Mouse (Mus musculus) spleen, adult 2 months (tissue): ENCODE results near the gene Cth. TPM values are rescaled to one million over a fixed set of nuclear protein-coding genes. Genes with fewer than 3 reads are reported as not detected.

Experiments
- DNase-seq, 2 experiments: peaks; one replicate each; pipeline versions ENCODE4 v3.0.0 to v3.0.0-alpha.2; 2012 to 2021; ENCODE audit warnings: low spot score in 2 of 2, low read depth in 1 of 2
- H3K27ac ChIP-seq: fragments of 200-500 bp; 2 replicates; pipeline ENCODE4 v1.5.1; 2012; ENCODE audit warnings: low read length, inconsistent platforms; ENCODE audit not compliant: insufficient read depth
- H3K27me3 ChIP-seq: fragments of 200-500 bp; 2 replicates; pipeline ENCODE4 v1.6.1; 2012; ENCODE audit warnings: mild to moderate bottlenecking, moderate library complexity, low read length, inconsistent platforms; ENCODE audit not compliant: control insufficient read depth, insufficient read depth
- H3K36me3 ChIP-seq: fragments of 200-500 bp; 2 replicates; pipeline ENCODE4 v1.6.1; 2012; ENCODE audit warnings: mild to moderate bottlenecking, low read length, inconsistent platforms; ENCODE audit not compliant: control insufficient read depth, insufficient read depth
- H3K4me1 ChIP-seq: fragments of 200-500 bp; 2 replicates; pipeline ENCODE4 v1.6.1; 2011; ENCODE audit warnings: inconsistent platforms; ENCODE audit not compliant: control insufficient read depth, insufficient read depth, insufficient read length
- H3K4me3 ChIP-seq: fragments of 200-500 bp; 2 replicates; pipeline ENCODE4 v1.5.1; 2011; ENCODE audit warnings: mild to moderate bottlenecking, inconsistent platforms; ENCODE audit not compliant: insufficient read depth, insufficient read length; ENCODE audit errors: extremely low read depth
- CTCF ChIP-seq: fragments of 200-500 bp; IDR thresholded peaks from 2 replicates; pipeline ENCODE4 v1.5.1; 2011; ENCODE audit warnings: mild to moderate bottlenecking, inconsistent platforms; ENCODE audit not compliant: insufficient read depth, insufficient read length, insufficient replicate concordance; ENCODE audit errors: extremely low read depth
- POLR2A ChIP-seq: fragments of 200-500 bp; IDR thresholded peaks from 2 replicates; pipeline ENCODE4 v1.6.1; 2011; ENCODE audit warnings: low read depth, low read length, inconsistent platforms
- WGBS: fragments of 180-500 bp; shearing (Covaris S2); methylation state at CpG from one replicate; pipeline ENCODE4 v1.1.7; 2018; 5-methylcytosine and 5-hydroxymethylcytosine counted together
- polyA plus RNA-seq: library from polyadenylated mRNA; depleted of rRNA; stranded (reverse); fragments of >200 nt; gene quantifications from 2 replicates; pipeline ENCODE4 v1.2.3, GENCODE M21; 2012

Cth gene
- polyA plus RNA-seq, 1 experiment, result 0.29 TPM

DNA sequence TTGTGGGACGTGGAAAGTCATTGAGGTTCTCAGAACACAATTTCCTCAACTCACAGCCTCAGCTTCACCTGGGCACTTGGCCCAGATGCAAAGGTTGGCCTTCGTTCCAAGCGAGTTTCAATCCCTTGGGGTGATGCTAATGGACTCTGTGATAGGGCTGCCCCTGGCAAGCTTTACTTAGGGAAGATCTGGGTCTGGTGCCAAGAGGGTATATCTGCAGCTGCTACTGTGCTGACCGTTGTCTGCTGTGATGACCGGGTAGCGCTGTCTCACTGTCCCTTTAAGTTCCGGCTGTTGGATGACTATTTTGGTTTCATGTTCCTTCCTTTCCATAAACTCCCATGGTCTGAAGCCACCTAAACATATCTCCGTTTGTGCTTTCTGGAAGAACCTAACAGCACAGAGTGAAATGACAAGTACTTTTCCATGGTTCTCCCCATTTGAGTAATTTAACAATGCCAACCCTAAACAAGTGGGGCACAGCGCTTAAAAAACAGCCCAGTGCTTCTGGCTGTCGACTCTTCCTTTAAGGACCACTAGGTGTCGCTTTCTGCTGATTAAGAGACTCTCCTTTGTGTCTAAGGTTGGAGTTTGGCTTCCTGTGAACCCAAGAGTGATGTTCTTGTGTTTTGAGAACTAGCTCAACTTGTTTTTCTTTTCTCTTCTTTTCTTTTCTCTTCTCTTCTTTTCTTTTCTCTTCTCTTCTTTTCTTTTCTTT is 48.3 kb downstream of the Cth start:
- Histone ChIP-seq H3K36me3 (no peaks in the 10 kb centered on the region), H3K27ac (no peak overlapping the region), H3K4me3 (no peak overlapping the region), H3K27me3 (no peaks in the 10 kb centered on the region), H3K4me1 (no peaks in the 10 kb centered on the region)
- WGBS, result 56% methylated on average over 11 of the region's 11 CpGs
- TF ChIP-seq POLR2A, result no peak
- TF ChIP-seq CTCF, result peak; percentile 41; the same call in 1 of the 2 replicates
- DNase-seq, result peak; percentile 4 to 18

DNA sequence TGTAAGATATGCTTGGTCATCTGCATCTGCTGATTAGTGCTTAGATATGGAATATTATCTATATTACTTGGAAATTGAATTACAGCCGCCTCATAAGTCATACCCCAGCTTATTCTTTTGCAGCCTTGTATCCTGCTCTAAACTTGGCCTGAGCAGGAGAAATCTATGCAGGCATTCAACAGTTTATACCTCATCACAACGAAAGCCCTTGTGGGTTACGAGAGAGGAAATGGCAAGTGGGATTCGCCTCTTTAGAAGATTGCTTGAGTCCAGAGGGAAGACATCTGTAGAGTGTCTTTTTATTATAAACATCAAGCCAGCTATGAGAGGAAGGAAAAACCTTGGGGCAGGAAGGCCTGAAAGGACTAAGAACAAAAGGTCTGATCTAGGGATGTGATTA is 52.0 kb downstream of the Cth start:
- Histone ChIP-seq H3K4me3 (no peak overlapping the region), H3K4me1 (no peaks in the 10 kb centered on the region), H3K27ac (no peak overlapping the region), H3K27me3 (no peaks in the 10 kb centered on the region), H3K36me3 (no peaks in the 10 kb centered on the region)
- TF ChIP-seq POLR2A, result no peak
- no peak for TF ChIP-seq CTCF
- WGBS, result 72% methylated on average over 4 of the region's 4 CpGs
- no peak for DNase-seq

DNA sequence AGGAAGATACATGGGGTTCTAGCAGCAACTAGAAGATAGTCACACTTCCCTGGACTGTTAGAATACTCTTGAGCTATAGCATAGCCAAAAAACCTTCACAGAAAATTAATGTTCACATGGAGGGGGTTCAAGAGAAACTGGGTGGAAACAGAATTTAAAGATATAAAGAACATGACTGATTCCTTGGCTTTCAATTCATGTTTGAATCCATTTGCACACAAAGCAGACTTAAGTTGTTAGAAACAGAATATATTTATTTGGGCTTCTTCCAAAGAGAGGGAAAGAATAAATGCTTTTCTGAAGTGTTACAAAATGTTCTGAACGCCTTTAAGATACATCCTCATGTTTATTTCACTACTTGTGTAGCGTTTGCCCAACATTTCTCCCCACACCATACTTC is 57.0 kb downstream of the Cth start:
- WGBS, result 92% methylated on average over 2 of the region's 2 CpGs
- Histone ChIP-seq H3K4me1 (no peaks in the 10 kb centered on the region), H3K36me3 (no peaks in the 10 kb centered on the region), H3K27me3 (no peaks in the 10 kb centered on the region), H3K4me3 (no peak overlapping the region), H3K27ac (no peak overlapping the region)
- no peak for DNase-seq
- no peak for TF ChIP-seq POLR2A
- TF ChIP-seq CTCF, result no peak

DNA sequence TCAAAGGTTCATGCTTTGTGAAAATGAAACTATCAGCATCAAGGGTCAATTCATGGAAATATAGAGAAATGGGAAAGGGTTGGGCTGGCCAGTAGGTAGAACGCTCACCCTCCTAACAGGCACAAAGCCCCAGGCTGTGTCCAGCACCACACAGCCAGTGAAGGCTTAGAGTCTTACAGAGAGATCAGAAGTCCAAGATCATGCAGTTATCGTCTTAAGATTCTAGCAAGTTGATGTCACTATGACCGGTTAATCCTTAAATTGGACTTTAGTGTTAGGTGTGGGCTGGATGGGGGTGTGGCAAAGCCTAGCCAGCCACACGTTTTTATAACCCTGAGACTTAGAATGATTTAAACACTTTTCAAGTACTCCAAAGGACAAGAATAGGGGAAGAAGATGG is 58.6 kb downstream of the Cth start:
- WGBS, result 59% methylated on average over 4 of the region's 4 CpGs

DNA sequence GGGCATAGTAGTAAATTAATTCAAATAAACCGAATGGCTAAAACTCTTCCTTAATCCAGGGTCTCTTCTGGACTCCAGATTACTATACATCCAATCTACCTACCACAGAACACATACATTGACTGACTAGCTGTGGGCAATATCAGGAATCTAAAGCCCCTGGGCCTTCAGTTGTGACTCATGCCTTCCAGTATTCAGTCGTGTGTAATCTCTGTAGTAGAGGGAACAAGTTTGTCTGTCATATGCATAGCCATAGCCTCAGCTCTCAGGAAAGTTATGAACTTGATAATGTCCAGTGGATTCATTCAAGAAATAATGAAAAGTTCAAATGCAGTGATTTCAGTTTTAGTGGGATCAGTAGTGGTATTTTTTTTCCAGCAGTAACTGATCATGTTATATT is 59.0 kb downstream of the Cth start:
- no peaks in the 10 kb centered on the region for H3K27me3 ChIP-seq
- WGBS, result 75% methylated on average over 2 of the region's 2 CpGs

More for the DNA sequence above, 58.6 kb downstream of the Cth start:
- Histone ChIP-seq H3K27me3 (no peaks in the 10 kb centered on the region), H3K27ac (no peak overlapping the region), H3K36me3 (no peaks in the 10 kb centered on the region), H3K4me3 (no peak overlapping the region), H3K4me1 (no peaks in the 10 kb centered on the region)
- TF ChIP-seq CTCF (no peak), POLR2A (no peak)
- no peak for DNase-seq

DNA sequence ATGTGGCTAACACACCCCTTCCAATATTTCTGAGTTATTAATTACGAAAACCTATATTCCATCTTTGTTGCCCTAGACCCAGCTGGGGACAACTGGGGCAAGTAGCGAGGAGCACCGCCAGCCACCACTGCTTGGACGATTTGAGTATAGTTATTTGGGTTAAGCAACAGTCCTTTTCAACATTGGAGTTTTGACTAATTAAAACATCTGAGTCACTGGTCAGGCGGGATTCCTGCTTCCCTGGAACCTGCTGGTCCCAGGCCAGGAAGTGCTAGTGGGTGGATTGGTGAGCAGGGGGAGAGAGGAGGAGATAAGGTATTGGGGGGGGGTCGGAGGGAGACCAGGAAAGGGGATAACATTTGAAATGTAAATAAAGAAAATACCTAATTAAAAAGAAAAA is 59.4 kb downstream of the Cth start:
- H3K27ac ChIP-seq, result no peak overlapping the region
- DNase-seq, result no peak
- no peaks in the 10 kb centered on the region for H3K27me3 ChIP-seq
- H3K4me3 ChIP-seq, result no peak overlapping the region
- H3K4me1 ChIP-seq, result no peaks in the 10 kb centered on the region
- TF ChIP-seq POLR2A (no peak), CTCF (no peak)
- no peaks in the 10 kb centered on the region for H3K36me3 ChIP-seq
- 77% methylated on average over 6 of the region's 6 CpGs for WGBS

More for the DNA sequence above, 59.0 kb downstream of the Cth start:
- Histone ChIP-seq H3K27ac (no peak overlapping the region), H3K36me3 (no peaks in the 10 kb centered on the region), H3K4me1 (no peaks in the 10 kb centered on the region), H3K4me3 (no peak overlapping the region)
- TF ChIP-seq POLR2A (no peak), CTCF (no peak)
- DNase-seq, result no peak

DNA sequence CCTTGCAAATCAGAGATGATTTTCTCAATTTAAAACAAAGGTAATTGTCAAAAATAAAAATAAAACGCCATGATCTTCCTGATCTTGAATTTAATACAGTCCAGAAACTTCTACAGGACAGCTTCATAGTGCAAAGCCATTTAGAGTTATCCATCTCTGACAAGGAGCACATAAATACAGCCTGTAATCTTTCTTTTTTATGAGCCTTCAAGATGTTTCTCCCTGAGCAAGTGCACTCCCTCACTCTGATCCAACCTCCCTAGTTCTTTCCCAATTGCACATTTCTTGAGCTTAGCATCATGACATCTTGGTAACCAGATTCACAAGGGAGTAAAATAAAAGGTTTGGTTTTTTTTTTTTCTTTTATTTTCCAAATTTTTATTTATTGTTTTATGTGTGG is 72.1 kb downstream of the Cth start:
- WGBS, result 45% methylated on average over 1 of the region's 1 CpGs
- no peaks in the 10 kb centered on the region for H3K27me3 ChIP-seq

More for the DNA sequence above, 72.1 kb downstream of the Cth start:
- no peak overlapping the region for H3K4me3 ChIP-seq
- no peaks in the 10 kb centered on the region for H3K36me3 ChIP-seq
- H3K27ac ChIP-seq, result no peak overlapping the region
- DNase-seq, result no peak
- H3K4me1 ChIP-seq, result no peaks in the 10 kb centered on the region
- TF ChIP-seq POLR2A, result no peak
